Mouse (Mus musculus): Measurements from ENCODE around the gene Eef1e1.
A peak's percentile ranks its signal among the peaks of the same experiment; 100 is the strongest.

DNA sequence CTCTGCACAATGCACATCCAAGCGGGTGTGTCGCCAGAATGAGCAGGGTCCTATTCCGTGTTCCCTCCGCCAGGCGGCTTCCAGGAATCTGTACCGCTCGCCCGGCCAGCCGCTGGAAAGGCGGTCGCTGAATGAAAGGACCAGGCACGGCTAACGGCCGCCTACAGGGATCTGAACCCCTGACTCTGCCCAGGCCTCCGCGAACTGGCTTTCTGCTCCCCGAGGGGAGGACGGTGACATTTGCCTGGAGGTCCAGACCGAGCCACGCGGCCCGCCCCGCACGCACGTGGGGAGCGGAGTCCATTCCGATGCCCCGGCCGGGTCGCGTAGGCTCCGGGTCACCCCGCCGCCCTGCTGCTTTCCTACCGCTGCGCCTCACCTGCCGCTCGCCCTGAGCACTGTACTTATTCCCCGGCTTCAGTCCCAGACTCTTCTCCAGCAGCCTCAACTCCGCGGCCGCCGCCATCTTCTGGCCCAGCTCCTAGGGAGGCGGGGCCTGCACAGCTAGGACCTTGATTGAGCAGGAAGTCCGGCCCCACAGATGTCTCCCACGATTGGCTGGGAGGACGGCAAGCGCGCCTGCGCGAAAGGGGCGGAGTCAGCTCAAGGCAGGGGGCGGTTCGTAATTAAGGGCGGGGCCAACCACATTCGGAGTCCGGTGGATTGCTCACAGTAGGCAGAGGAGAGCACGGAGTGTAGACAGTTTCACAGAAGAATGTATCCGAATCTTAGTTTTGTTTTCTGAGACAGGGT lies at the start of gene Eef1e1:
- TF ChIP-seq POLR2A (IDR thresholded peaks at IDR 0.05; ENCODE audit: control insufficient read depth, extremely low read depth, insufficient read depth, low read length, poor library complexity), result peak; percentile 60
- peak; percentile 77; the same call in 1 of the 2 replicates for TF ChIP-seq CTCF (IDR thresholded peaks at IDR 0.05; ENCODE audit: borderline replicate concordance, control insufficient read depth, extremely low read depth, insufficient read depth, low read length, poor library complexity)
